In the genomic region with DNA sequence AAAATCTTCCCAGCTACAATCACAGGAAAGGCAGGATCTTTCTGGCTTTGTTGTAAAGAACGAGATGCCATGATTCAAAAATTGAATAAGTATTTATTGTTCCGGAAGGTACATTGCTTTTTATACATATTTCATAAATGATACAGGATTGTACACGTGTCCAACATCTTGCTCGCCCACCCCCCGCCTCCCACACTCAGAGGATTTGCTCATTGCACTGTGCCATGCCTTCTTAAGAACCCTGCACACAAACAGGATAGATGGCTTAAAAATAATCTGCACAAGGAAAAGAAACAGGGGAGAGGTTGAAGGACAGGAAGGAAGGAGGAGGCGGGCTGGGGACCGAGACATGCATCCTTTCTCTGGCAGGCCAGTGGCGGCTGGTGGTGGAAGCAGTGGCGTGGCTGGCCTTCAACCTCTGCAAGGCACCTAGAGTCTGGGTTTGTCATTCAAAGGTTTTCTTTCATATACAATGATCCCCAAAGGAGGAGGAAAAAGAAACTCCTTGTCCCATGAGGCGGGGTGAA, we compare ENCODE assay signal across 22 mouse cellular contexts. TPM values are rescaled to one million over a fixed set of nuclear protein-coding genes. Genes with fewer than 3 reads are reported as not detected.
DNase-seq lines count a peak whose midpoint lies in the region; ATAC-seq and TF ChIP-seq lines count a peak whose summit lies in the region.
"Had no signal": no experiment of that assay in that cellular context is flagged by ENCODE, and none has a peak within 500 bp of the region (broad histone marks: within the 10 kb centered on the region; RNA-seq: fewer than 3 reads in every experiment).

No protein-coding gene starts in this region.

- H3K36me3 ChIP-seq in kidney, embryonic 15.5 days: peaks cover 13% of the 10 kb centered on the region
- peaks cover 13% of the 10 kb centered on the region; the same call in 1 of the 2 replicates for H3K36me3 ChIP-seq in liver, postnatal 0 days (replicated peaks; ENCODE audit: insufficient read depth, low read length)
- H3K36me3 ChIP-seq: liver, embryonic 13.5 days; midbrain, embryonic 15.5 days had no signal

- intact Hi-C loops in heart, postnatal 10 days (cut with DNase I): no loop called here

- peak; percentile 46; the same call in 1 of the 2 replicates for TF ChIP-seq EP300 in liver, postnatal 0 days (IDR thresholded peaks at IDR 0.05; ENCODE audit: low read depth)

- no peak overlapping the region for H3K9ac ChIP-seq in kidney, embryonic 15.5 days
- no peak overlapping the region for H3K9ac ChIP-seq in liver, postnatal 0 days (replicated peaks)
- H3K9ac ChIP-seq: embryonic facial prominence, embryonic 12.5 days; hindbrain, embryonic 14.5 days; liver, embryonic 13.5 days; midbrain, embryonic 15.5 days had no signal

- no peak for TF ChIP-seq CTCF in liver, postnatal 0 days (IDR thresholded peaks at IDR 0.05; ENCODE audit: low read depth)

- WGBS in kidney, embryonic 15.5 days: 78% methylated on average over 10 of the region's 10 CpGs
- WGBS in liver, postnatal 0 days (ENCODE audit: insufficient replicate concordance): 67% methylated on average over 10 of the region's 10 CpGs

- peaks cover 10% of the 10 kb centered on the region; the same call in 1 of the 2 replicates for H3K4me1 ChIP-seq in kidney, embryonic 15.5 days
- H3K4me1 ChIP-seq in liver, postnatal 0 days (ENCODE audit: insufficient read depth): peaks cover 12% of the 10 kb centered on the region
- peaks cover 4% of the 10 kb centered on the region for H3K4me1 ChIP-seq in brown adipose tissue, adult 24 weeks (ENCODE audit: control insufficient read depth, insufficient read depth, insufficient read length, low read length)

- no peak for ATAC-seq in kidney, embryonic 15.5 days (replicated peaks; ENCODE audit: low FRiP score)
- 0 out of 2 replicates have a peak, but pooled peaks have one; percentile 14 for ATAC-seq in liver, postnatal 0 days
- ATAC-seq: intestine, embryonic 16.5 days; midbrain, embryonic 15.5 days had no signal

- no peaks in the 10 kb centered on the region for H3K9me3 ChIP-seq in kidney, embryonic 15.5 days (replicated peaks)
- no peaks in the 10 kb centered on the region for H3K9me3 ChIP-seq in liver, postnatal 0 days (ENCODE audit: low read length)
- H3K9me3 ChIP-seq: embryonic facial prominence, embryonic 12.5 days; liver, embryonic 13.5 days; midbrain, embryonic 15.5 days had no signal

- H3K27ac ChIP-seq in kidney, embryonic 15.5 days: peak overlapping the region; percentile 41; the same call in 1 of the 2 replicates
- H3K27ac ChIP-seq in liver, postnatal 0 days (ENCODE audit: low read depth): no peak overlapping the region
- 0 out of 2 replicates have a peak overlapping the region, but pooled peaks have one; percentile 18 for H3K27ac ChIP-seq in brown adipose tissue, adult 24 weeks (replicated peaks; ENCODE audit: low read depth, low read length)
- H3K27ac ChIP-seq: embryonic facial prominence, embryonic 12.5 days; hindbrain, embryonic 14.5 days; liver, embryonic 13.5 days; macrophage; midbrain, embryonic 15.5 days had no signal

- H3K27me3 ChIP-seq in kidney, embryonic 15.5 days: 0 out of 2 replicates have a peak, but pooled peaks cover 4% of the 10 kb centered on the region
- no peaks in the 10 kb centered on the region for H3K27me3 ChIP-seq in liver, postnatal 0 days (ENCODE audit: insufficient read depth, low read length)
- H3K27me3 ChIP-seq: embryonic facial prominence, embryonic 12.5 days; liver, embryonic 13.5 days; midbrain, embryonic 15.5 days had no signal

- H3K4me3 ChIP-seq in kidney, embryonic 15.5 days (replicated peaks): no peak overlapping the region
- H3K4me3 ChIP-seq in liver, postnatal 0 days (ENCODE audit: low read depth, low read length): no peak overlapping the region
- H3K4me3 ChIP-seq in brown adipose tissue, adult 24 weeks (ENCODE audit: insufficient read depth, low read depth, low read length): no peak overlapping the region
- H3K4me3 ChIP-seq: embryonic facial prominence, embryonic 12.5 days; liver, embryonic 13.5 days; midbrain, embryonic 15.5 days had no signal

- H3K4me2 ChIP-seq in kidney, embryonic 15.5 days: no peak overlapping the region
- H3K4me2 ChIP-seq in liver, postnatal 0 days (ENCODE audit: low read depth, low read length): no peak overlapping the region
- H3K4me2 ChIP-seq: embryonic facial prominence, embryonic 12.5 days; hindbrain, embryonic 14.5 days; liver, embryonic 13.5 days; midbrain, embryonic 15.5 days had no signal

- peak; percentile 77 for DNase-seq in heart, adult 11 months
- no peak for DNase-seq in heart, postnatal 10 days
- DNase-seq in kidney, postnatal 25 days: no peak
- no peak for DNase-seq in liver, postnatal 0 days
- DNase-seq in liver: no peak
- DNase-seq in retina, embryonic 14.5 days (ENCODE audit: low spot score): no peak
- DNase-seq: cerebellum, adult 18-20 months; gastrocnemius, postnatal 14 days; layer of hippocampus, adult 9-11 months; liver, embryonic 13.5 days; right cerebral cortex, postnatal 4 days; thymus, adult 18-20 months had no signal

RNA-seq across cellular contexts. Expression of a gene that starts 5.4 kb away (rescaled TPM):
- under 1 TPM; 0.17 to 0.31 TPM for total RNA-seq in heart, postnatal 10 days (2021)
- 1.9 and 2.3 TPM in 2 replicates for polyA plus RNA-seq in kidney, embryonic 15.5 days (2015; fragmentation: Nextera tagmentation; extraction: Ambion mirVana)
- 26.8 and 28.1 TPM in 2 replicates for polyA plus RNA-seq in liver, postnatal 0 days (2015; fragmentation: Nextera tagmentation; extraction: Ambion mirVana)
- not detected in 2 replicates for polyA plus RNA-seq in brown adipose tissue, adult 24 weeks (2012; ENCODE audit: insufficient read depth, insufficient read length, missing spikeins)

RNA-seq across cellular contexts. Expression of a gene that starts 43.5 kb away (rescaled TPM):
- total RNA-seq in heart, postnatal 10 days (2021): not detected
- 0.66 and 0.95 TPM in 2 replicates for polyA plus RNA-seq in kidney, embryonic 15.5 days (2015; fragmentation: Nextera tagmentation; extraction: Ambion mirVana)
- polyA plus RNA-seq in liver, postnatal 0 days (2015; fragmentation: Nextera tagmentation; extraction: Ambion mirVana): 58.4 and 61.3 TPM in 2 replicates
- polyA plus RNA-seq in brown adipose tissue, adult 24 weeks (2012; ENCODE audit: insufficient read depth, insufficient read length, missing spikeins): not detected in 2 replicates
- total RNA-seq: left cerebral cortex, postnatal 25 days had no signal
- polyA plus RNA-seq: brain, embryonic 14.5 days; C2C12; embryonic facial prominence, embryonic 12.5 days; hindbrain, embryonic 14.5 days; macrophage; midbrain, embryonic 15.5 days had no signal

RNA-seq across cellular contexts. Expression of a gene that starts 51.5 kb away (rescaled TPM):
- total RNA-seq in heart, postnatal 10 days (2021): 100 to 1,000 TPM; 125 to 130 TPM
- polyA plus RNA-seq in kidney, embryonic 15.5 days (2015; fragmentation: Nextera tagmentation; extraction: Ambion mirVana): not detected in 2 replicates
- 4.1 and 8.4 TPM in 2 replicates for polyA plus RNA-seq in liver, postnatal 0 days (2015; fragmentation: Nextera tagmentation; extraction: Ambion mirVana)
- polyA plus RNA-seq in brown adipose tissue, adult 24 weeks (2012; ENCODE audit: insufficient read depth, insufficient read length, missing spikeins): 157 and 189 TPM in 2 replicates
- polyA plus RNA-seq: intestine, embryonic 16.5 days had no signal

Comparison
In these comparisons a context has a peak if more than half of its experiments do, and no peak if none do; other contexts are left out.
1. RNA of a gene that starts 43.5 kb away (polyA plus RNA-seq): 58.4 to 61.3 TPM in liver, postnatal 0 days; 0.66 to 0.95 TPM in kidney, embryonic 15.5 days and not detected in brown adipose tissue, adult 24 weeks; every median in the first group is over 10 times any median in the second.
2. RNA of a gene that starts 51.5 kb away (polyA plus RNA-seq): 157 to 189 TPM in brown adipose tissue, adult 24 weeks; 4.1 to 8.4 TPM in liver, postnatal 0 days and not detected in kidney, embryonic 15.5 days; every median in the first group is over 10 times any median in the second.